Mouse (Mus musculus): ENCODE results near the gene Kcna3. TPM values are rescaled to one million over a fixed set of nuclear protein-coding genes. Genes with fewer than 3 reads are reported as not detected.

Kcna3 gene
- polyA plus RNA-seq, 1 experiment from 2014 or later = 9.2 TPM

DNA sequence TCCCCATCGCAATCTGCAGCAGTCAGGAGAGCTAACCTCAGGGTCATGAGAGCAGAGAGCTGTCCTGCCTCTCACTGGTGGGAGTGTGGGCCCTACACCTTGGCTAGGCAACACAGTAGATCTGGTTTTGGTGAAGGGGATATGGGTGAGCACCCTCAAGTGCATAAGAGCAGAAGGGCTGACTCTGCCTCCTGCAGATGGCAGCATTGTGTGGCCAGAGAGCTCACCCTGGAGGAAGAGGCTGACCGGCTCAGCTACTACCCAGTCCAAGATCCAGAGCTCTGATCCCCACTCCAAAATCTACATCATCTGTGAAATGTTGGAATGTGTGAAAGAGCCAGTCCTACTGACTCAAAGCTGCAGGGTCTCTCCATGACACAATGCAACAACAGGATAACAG lies 37.9 kb downstream of the Kcna3 start:
- Histone ChIP-seq H3K36me3 (ENCODE audit: control insufficient read depth, insufficient read depth, low read length) (no peaks in the 10 kb centered on the region), H3K27me3 (ENCODE audit: control insufficient read depth, insufficient read depth, low read length) (no peaks in the 10 kb centered on the region), H3K27ac (ENCODE audit: low read depth, low read length) (no peak overlapping the region), H3K4me1 (replicated peaks; ENCODE audit: control insufficient read depth, insufficient read depth, low read length) (no peaks in the 10 kb centered on the region), H3K9me3 (ENCODE audit: control insufficient read depth, low read length) (no peaks in the 10 kb centered on the region), H3K4me2 (ENCODE audit: low read depth, low read length, severe bottlenecking) (no peak overlapping the region), H3K4me3 (ENCODE audit: low read depth, low read length) (no peak overlapping the region), H3K9ac (ENCODE audit: low read length) (no peak overlapping the region)
- WGBS = 62% methylated on average over 2 of the region's 2 CpGs
- no peak for ATAC-seq (replicated peaks; ENCODE audit: low FRiP score)
- no peak for DNase-seq (ENCODE audit: low spot score)

GRCm38 (mm10) chr3:107075705-107076104 lies 39.7 kb downstream of the Kcna3 start:
- Histone ChIP-seq H3K4me1 (replicated peaks; ENCODE audit: control insufficient read depth, insufficient read depth, low read length) (no peaks in the 10 kb centered on the region), H3K27me3 (ENCODE audit: control insufficient read depth, insufficient read depth, low read length) (no peaks in the 10 kb centered on the region), H3K36me3 (ENCODE audit: control insufficient read depth, insufficient read depth, low read length) (no peaks in the 10 kb centered on the region), H3K4me3 (ENCODE audit: low read depth, low read length) (no peak overlapping the region), H3K9ac (ENCODE audit: low read length) (no peak overlapping the region), H3K27ac (ENCODE audit: low read depth, low read length) (no peak overlapping the region), H3K4me2 (ENCODE audit: low read depth, low read length, severe bottlenecking) (no peak overlapping the region), H3K9me3 (ENCODE audit: control insufficient read depth, low read length) (no peaks in the 10 kb centered on the region)
- DNase-seq (ENCODE audit: low spot score) (no peak), ATAC-seq (replicated peaks; ENCODE audit: low FRiP score) (no peak)
- WGBS = 87% methylated on average over 1 of the region's 1 CpGs

- H3K4me2 ChIP-seq (ENCODE audit: low read depth, low read length, severe bottlenecking) = no peak overlapping the region
- no peaks in the 10 kb centered on the region for H3K4me1 ChIP-seq (replicated peaks; ENCODE audit: control insufficient read depth, insufficient read depth, low read length)
- no peaks in the 10 kb centered on the region for H3K9me3 ChIP-seq (ENCODE audit: control insufficient read depth, low read length)
- no peaks in the 10 kb centered on the region for H3K36me3 ChIP-seq (ENCODE audit: control insufficient read depth, insufficient read depth, low read length)
- no peak for ATAC-seq (replicated peaks; ENCODE audit: low FRiP score)
- 89% methylated on average over 3 of the region's 3 CpGs for WGBS
- no peak overlapping the region for H3K4me3 ChIP-seq (ENCODE audit: low read depth, low read length)
- H3K27ac ChIP-seq (ENCODE audit: low read depth, low read length) = no peak overlapping the region
- no peak for DNase-seq (ENCODE audit: low spot score)
- no peak overlapping the region for H3K9ac ChIP-seq (ENCODE audit: low read length)
- H3K27me3 ChIP-seq (ENCODE audit: control insufficient read depth, insufficient read depth, low read length) = no peaks in the 10 kb centered on the region
These were observed 40.7 kb downstream of the Kcna3 start for GRCm38 (mm10) chr3:107076658-107077057.

GRCm38 (mm10) chr3:107077101-107077500 lies 41.1 kb downstream of the Kcna3 start:
- WGBS = 87% methylated on average over 2 of the region's 2 CpGs
- no peak overlapping the region for H3K27ac ChIP-seq (ENCODE audit: low read depth, low read length)

DNA sequence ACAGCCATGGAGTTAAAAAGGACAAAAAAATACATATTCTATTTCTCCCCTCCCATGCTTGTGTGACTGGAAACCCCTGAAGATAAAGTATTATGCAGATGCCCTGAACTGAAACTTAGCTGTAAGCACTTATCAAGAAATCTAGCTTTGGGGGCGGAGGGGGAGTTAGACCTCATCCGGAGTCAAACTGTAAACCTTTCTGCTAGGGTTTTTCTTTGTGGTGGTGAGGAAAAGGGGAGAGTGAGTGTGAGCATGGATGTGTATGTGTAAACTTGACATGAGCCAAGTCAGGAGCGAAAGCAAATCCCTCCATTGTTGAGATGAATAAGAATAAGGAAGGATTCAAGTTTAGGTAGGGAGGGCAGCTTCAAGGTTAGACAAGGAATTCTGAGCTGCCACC lies 44.8 kb downstream of the Kcna3 start:
- ATAC-seq (replicated peaks; ENCODE audit: low FRiP score) = no peak
- no peaks in the 10 kb centered on the region for H3K36me3 ChIP-seq (ENCODE audit: control insufficient read depth, insufficient read depth, low read length)
- no peaks in the 10 kb centered on the region for H3K9me3 ChIP-seq (ENCODE audit: control insufficient read depth, low read length)
- H3K4me3 ChIP-seq (ENCODE audit: low read depth, low read length) = no peak overlapping the region
- no peak for DNase-seq (ENCODE audit: low spot score)
- 83% methylated on average over 3 of the region's 3 CpGs for WGBS
- no peaks in the 10 kb centered on the region for H3K27me3 ChIP-seq (ENCODE audit: control insufficient read depth, insufficient read depth, low read length)
- H3K9ac ChIP-seq (ENCODE audit: low read length) = no peak overlapping the region
- no peak overlapping the region for H3K4me2 ChIP-seq (ENCODE audit: low read depth, low read length, severe bottlenecking)
- H3K27ac ChIP-seq (ENCODE audit: low read depth, low read length) = no peak overlapping the region
- H3K4me1 ChIP-seq (replicated peaks; ENCODE audit: control insufficient read depth, insufficient read depth, low read length) = no peaks in the 10 kb centered on the region

More at GRCm38 (mm10) chr3:107077101-107077500, 41.1 kb downstream of the Kcna3 start:
- no peak overlapping the region for H3K9ac ChIP-seq (ENCODE audit: low read length)
- H3K36me3 ChIP-seq (ENCODE audit: control insufficient read depth, insufficient read depth, low read length) = no peaks in the 10 kb centered on the region
- no peaks in the 10 kb centered on the region for H3K4me1 ChIP-seq (replicated peaks; ENCODE audit: control insufficient read depth, insufficient read depth, low read length)
- no peak overlapping the region for H3K4me3 ChIP-seq (ENCODE audit: low read depth, low read length)
- no peaks in the 10 kb centered on the region for H3K27me3 ChIP-seq (ENCODE audit: control insufficient read depth, insufficient read depth, low read length)
- no peak for DNase-seq (ENCODE audit: low spot score)
- H3K9me3 ChIP-seq (ENCODE audit: control insufficient read depth, low read length) = no peaks in the 10 kb centered on the region
- ATAC-seq (replicated peaks; ENCODE audit: low FRiP score) = no peak
- H3K4me2 ChIP-seq (ENCODE audit: low read depth, low read length, severe bottlenecking) = no peak overlapping the region

GRCm38 (mm10) chr3:107081227-107081626 lies 45.3 kb downstream of the Kcna3 start:
- 29% methylated on average over 3 of the region's 3 CpGs for WGBS

GRCm38 (mm10) chr3:107084586-107084985 lies 48.6 kb downstream of the Kcna3 start:
- H3K27me3 ChIP-seq (ENCODE audit: control insufficient read depth, insufficient read depth, low read length) = no peaks in the 10 kb centered on the region
- no peak for DNase-seq (ENCODE audit: low spot score)
- no peak for ATAC-seq (replicated peaks; ENCODE audit: low FRiP score)
- no peaks in the 10 kb centered on the region for H3K4me1 ChIP-seq (replicated peaks; ENCODE audit: control insufficient read depth, insufficient read depth, low read length)
- H3K9me3 ChIP-seq (ENCODE audit: control insufficient read depth, low read length) = no peaks in the 10 kb centered on the region
- H3K27ac ChIP-seq (ENCODE audit: low read depth, low read length) = no peak overlapping the region
- H3K4me3 ChIP-seq (ENCODE audit: low read depth, low read length) = no peak overlapping the region
- no peaks in the 10 kb centered on the region for H3K36me3 ChIP-seq (ENCODE audit: control insufficient read depth, insufficient read depth, low read length)
- H3K4me2 ChIP-seq (ENCODE audit: low read depth, low read length, severe bottlenecking) = no peak overlapping the region
- no peak overlapping the region for H3K9ac ChIP-seq (ENCODE audit: low read length)
- 83% methylated on average over 3 of the region's 3 CpGs for WGBS

More at GRCm38 (mm10) chr3:107081227-107081626, 45.3 kb downstream of the Kcna3 start:
- Histone ChIP-seq H3K9ac (ENCODE audit: low read length) (no peak overlapping the region), H3K4me2 (ENCODE audit: low read depth, low read length, severe bottlenecking) (no peak overlapping the region), H3K27ac (ENCODE audit: low read depth, low read length) (no peak overlapping the region), H3K9me3 (ENCODE audit: control insufficient read depth, low read length) (no peaks in the 10 kb centered on the region), H3K27me3 (ENCODE audit: control insufficient read depth, insufficient read depth, low read length) (no peaks in the 10 kb centered on the region), H3K36me3 (ENCODE audit: control insufficient read depth, insufficient read depth, low read length) (no peaks in the 10 kb centered on the region), H3K4me1 (replicated peaks; ENCODE audit: control insufficient read depth, insufficient read depth, low read length) (no peaks in the 10 kb centered on the region), H3K4me3 (ENCODE audit: low read depth, low read length) (no peak overlapping the region)
- DNase-seq (ENCODE audit: low spot score) = no peak
- 0 out of 2 replicates have a peak, but pooled peaks have one; percentile 27 for ATAC-seq (replicated peaks; ENCODE audit: low FRiP score)

- 89% methylated on average over 4 of the region's 4 CpGs for WGBS
- Histone ChIP-seq H3K27ac (ENCODE audit: low read depth, low read length) (no peak overlapping the region), H3K27me3 (ENCODE audit: control insufficient read depth, insufficient read depth, low read length) (no peaks in the 10 kb centered on the region), H3K4me1 (replicated peaks; ENCODE audit: control insufficient read depth, insufficient read depth, low read length) (no peaks in the 10 kb centered on the region), H3K9ac (ENCODE audit: low read length) (no peak overlapping the region), H3K4me3 (ENCODE audit: low read depth, low read length) (no peak overlapping the region), H3K9me3 (ENCODE audit: control insufficient read depth, low read length) (no peaks in the 10 kb centered on the region), H3K36me3 (ENCODE audit: control insufficient read depth, insufficient read depth, low read length) (no peaks in the 10 kb centered on the region), H3K4me2 (ENCODE audit: low read depth, low read length, severe bottlenecking) (no peak overlapping the region)
- DNase-seq (ENCODE audit: low spot score) (no peak), ATAC-seq (replicated peaks; ENCODE audit: low FRiP score) (no peak)
These were observed 51.4 kb downstream of the Kcna3 start for GRCm38 (mm10) chr3:107087410-107087809.
